Mouse (Mus musculus) leukemia stem cell, adult 10-12 weeks (primary cell): ENCODE measurements around the gene Thumpd2. TPM values are rescaled to one million over a fixed set of nuclear protein-coding genes. Genes with fewer than 3 reads are reported as not detected.

Source experiments
- polyA plus RNA-seq: library from polyadenylated mRNA; stranded (reverse); fragments of >175 nt; gene quantifications from 2 replicates; pipeline ENCODE4 v1.2.3, GENCODE M21; 2012; ENCODE audit warnings: low replicate concordance

The Thumpd2 gene
- polyA plus RNA-seq = 0.16 and 0.56 TPM in 2 replicates

GRCm38 (mm10) chr17:81064979-81065311 is at the start of gene Thumpd2:
Gene Thumpd2, minus strand, starts transcription at chr17:81065082.

Other genes starting within 250 kb of the Thumpd2 start
- not detected in 2 replicates for gene Tmem178, start 120.5 kb downstream of the Thumpd2 start, polyA plus RNA-seq